Mouse (Mus musculus): ENCODE measurements around the gene Scn2b. TPM values are rescaled to one million over a fixed set of nuclear protein-coding genes. Genes with fewer than 3 reads are reported as not detected.

The Scn2b gene
- polyA plus RNA-seq, 1 experiment from 2014 or later: 0.38 TPM

- 43% methylated on average over 7 of the region's 7 CpGs for WGBS (ENCODE audit: insufficient replicate concordance)
- H3K4me1 ChIP-seq (replicated peaks): peaks cover 14% of the 10 kb centered on the region
- H3K27me3 ChIP-seq: peaks cover 97% of the 10 kb centered on the region
- no peak overlapping the region for H3K4me3 ChIP-seq (replicated peaks)
- H3K36me3 ChIP-seq: no peaks in the 10 kb centered on the region
- no peak overlapping the region for H3K4me2 ChIP-seq
- no peak for DNase-seq
- H3K9ac ChIP-seq: no peak overlapping the region
- no peak for ATAC-seq (ENCODE audit: low read depth)
- no peaks in the 10 kb centered on the region for H3K9me3 ChIP-seq (replicated peaks)
- H3K27ac ChIP-seq: no peak overlapping the region
Measured at GRCm38 (mm10) chr9:45140945-45141344, 23.4 kb downstream of the Scn2b start.

GRCm38 (mm10) chr9:45142686-45143085, 25.1 kb downstream of the Scn2b start:
- Histone ChIP-seq H3K4me1 (replicated peaks) (peaks cover 7% of the 10 kb centered on the region; the same call in 1 of the 2 replicates), H3K36me3 (no peaks in the 10 kb centered on the region), H3K27me3 (peaks cover 96% of the 10 kb centered on the region), H3K4me3 (replicated peaks) (no peak overlapping the region), H3K9ac (no peak overlapping the region), H3K4me2 (no peak overlapping the region), H3K27ac (no peak overlapping the region), H3K9me3 (replicated peaks) (no peaks in the 10 kb centered on the region)
- no peak for ATAC-seq (ENCODE audit: low read depth)
- 46% methylated on average over 3 of the region's 3 CpGs for WGBS (ENCODE audit: insufficient replicate concordance)
- no peak for DNase-seq

- H3K4me1 ChIP-seq (replicated peaks): peaks cover 2% of the 10 kb centered on the region; the same call in 1 of the 2 replicates
- ATAC-seq (ENCODE audit: low read depth): no peak
- H3K4me3 ChIP-seq (replicated peaks): peak overlapping the region; percentile 29; the same call in 1 of the 2 replicates
- DNase-seq: no peak
- H3K4me2 ChIP-seq: peak overlapping the region; percentile 48
- 11% methylated on average over 27 of the region's 27 CpGs for WGBS (ENCODE audit: insufficient replicate concordance)
- peaks cover 85% of the 10 kb centered on the region for H3K27me3 ChIP-seq
- H3K27ac ChIP-seq: no peak overlapping the region
- H3K9ac ChIP-seq: no peak overlapping the region
- no peaks in the 10 kb centered on the region for H3K36me3 ChIP-seq
- H3K9me3 ChIP-seq (replicated peaks): no peaks in the 10 kb centered on the region
Measured at GRCm38 (mm10) chr9:45145533-45146266, 28.1 kb downstream of the Scn2b start.

- ATAC-seq (ENCODE audit: low read depth) (no peak), DNase-seq (no peak)
- H3K9ac ChIP-seq: no peak overlapping the region
- H3K36me3 ChIP-seq: no peaks in the 10 kb centered on the region
- H3K27ac ChIP-seq: no peak overlapping the region
- H3K9me3 ChIP-seq (replicated peaks): no peaks in the 10 kb centered on the region
- peak overlapping the region; percentile 48 for H3K4me2 ChIP-seq
- H3K27me3 ChIP-seq: peaks cover 84% of the 10 kb centered on the region
- peaks cover 2% of the 10 kb centered on the region; the same call in 1 of the 2 replicates for H3K4me1 ChIP-seq (replicated peaks)
- WGBS (ENCODE audit: insufficient replicate concordance): 0% methylated on average over 5 of the region's 5 CpGs
- H3K4me3 ChIP-seq (replicated peaks): peak overlapping the region; percentile 29; the same call in 1 of the 2 replicates
Measured at GRCm38 (mm10) chr9:45146267-45146597, 28.6 kb downstream of the Scn2b start.

- DNase-seq: no peak
- no peak overlapping the region for H3K4me2 ChIP-seq
- 41% methylated on average over 1 of the region's 1 CpGs for WGBS (ENCODE audit: insufficient replicate concordance)
Measured at GRCm38 (mm10) chr9:45150933-45151332, 33.4 kb downstream of the Scn2b start.

GRCm38 (mm10) chr9:45153361-45153760, 35.8 kb downstream of the Scn2b start:
- DNase-seq: no peak

More at GRCm38 (mm10) chr9:45150933-45151332, 33.4 kb downstream of the Scn2b start:
- H3K36me3 ChIP-seq: no peaks in the 10 kb centered on the region
- no peak overlapping the region for H3K9ac ChIP-seq
- H3K4me3 ChIP-seq (replicated peaks): no peak overlapping the region
- no peaks in the 10 kb centered on the region for H3K4me1 ChIP-seq (replicated peaks)
- peaks cover 43% of the 10 kb centered on the region for H3K27me3 ChIP-seq
- no peak for ATAC-seq (ENCODE audit: low read depth)
- no peak overlapping the region for H3K27ac ChIP-seq
- H3K9me3 ChIP-seq (replicated peaks): no peaks in the 10 kb centered on the region

GRCm38 (mm10) chr9:45167903-45168302, 50.3 kb downstream of the Scn2b start:
- no peaks in the 10 kb centered on the region for H3K36me3 ChIP-seq
- 42% methylated on average over 5 of the region's 5 CpGs for WGBS (ENCODE audit: insufficient replicate concordance)
- 0 out of 2 replicates have a peak, but pooled peaks cover 5% of the 10 kb centered on the region for H3K9me3 ChIP-seq (replicated peaks)
- no peaks in the 10 kb centered on the region for H3K27me3 ChIP-seq
- no peak overlapping the region for H3K4me2 ChIP-seq
- no peaks in the 10 kb centered on the region for H3K4me1 ChIP-seq (replicated peaks)
- DNase-seq (no peak), ATAC-seq (ENCODE audit: low read depth) (no peak)
- H3K27ac ChIP-seq: no peak overlapping the region
- H3K4me3 ChIP-seq (replicated peaks): no peak overlapping the region
- no peak overlapping the region for H3K9ac ChIP-seq

More at GRCm38 (mm10) chr9:45153361-45153760, 35.8 kb downstream of the Scn2b start:
- Histone ChIP-seq H3K36me3 (no peaks in the 10 kb centered on the region), H3K27ac (no peak overlapping the region), H3K27me3 (peaks cover 20% of the 10 kb centered on the region), H3K4me1 (replicated peaks) (no peaks in the 10 kb centered on the region), H3K9me3 (replicated peaks) (no peaks in the 10 kb centered on the region), H3K4me2 (no peak overlapping the region), H3K4me3 (replicated peaks) (no peak overlapping the region), H3K9ac (no peak overlapping the region)
- ATAC-seq (ENCODE audit: low read depth): no peak
- 52% methylated on average over 7 of the region's 7 CpGs for whole genome bisulfite sequencing (ENCODE audit: insufficient replicate concordance)

GRCm38 (mm10) chr9:45170150-45170549, 52.6 kb downstream of the Scn2b start:
- H3K4me3 ChIP-seq (replicated peaks): no peak overlapping the region
- DNase-seq (no peak), ATAC-seq (ENCODE audit: low read depth) (no peak)
- H3K4me1 ChIP-seq (replicated peaks): no peaks in the 10 kb centered on the region
- H3K9ac ChIP-seq: no peak overlapping the region
- 70% methylated on average over 5 of the region's 5 CpGs for WGBS (ENCODE audit: insufficient replicate concordance)
- H3K27ac ChIP-seq: no peak overlapping the region
- H3K36me3 ChIP-seq: no peaks in the 10 kb centered on the region
- H3K9me3 ChIP-seq (replicated peaks): 0 out of 2 replicates have a peak, but pooled peaks cover 5% of the 10 kb centered on the region
- H3K4me2 ChIP-seq: no peak overlapping the region
- H3K27me3 ChIP-seq: no peaks in the 10 kb centered on the region

- H3K9ac ChIP-seq: no peak overlapping the region
- H3K4me2 ChIP-seq: no peak overlapping the region
- DNase-seq (no peak), ATAC-seq (ENCODE audit: low read depth) (no peak)
- no peaks in the 10 kb centered on the region for H3K36me3 ChIP-seq
- H3K4me3 ChIP-seq (replicated peaks): no peak overlapping the region
- H3K27ac ChIP-seq: no peak overlapping the region
- no peaks in the 10 kb centered on the region for H3K4me1 ChIP-seq (replicated peaks)
- H3K9me3 ChIP-seq (replicated peaks): 0 out of 2 replicates have a peak, but pooled peaks cover 5% of the 10 kb centered on the region
- WGBS (ENCODE audit: insufficient replicate concordance): 44% methylated on average over 1 of the region's 1 CpGs
- no peaks in the 10 kb centered on the region for H3K27me3 ChIP-seq
Measured at GRCm38 (mm10) chr9:45171073-45171610, 53.6 kb downstream of the Scn2b start.

GRCm38 (mm10) chr9:45173475-45173874, 55.9 kb downstream of the Scn2b start:
- ATAC-seq (ENCODE audit: low read depth) (no peak), DNase-seq (no peak)
- Histone ChIP-seq H3K9ac (no peak overlapping the region), H3K4me2 (no peak overlapping the region), H3K27me3 (no peaks in the 10 kb centered on the region), H3K9me3 (replicated peaks) (0 out of 2 replicates have a peak, but pooled peaks cover 5% of the 10 kb centered on the region), H3K4me3 (replicated peaks) (no peak overlapping the region), H3K27ac (no peak overlapping the region), H3K4me1 (replicated peaks) (no peaks in the 10 kb centered on the region), H3K36me3 (no peaks in the 10 kb centered on the region)
- 56% methylated on average over 3 of the region's 3 CpGs for WGBS (ENCODE audit: insufficient replicate concordance)

GRCm38 (mm10) chr9:45179282-45179681, 61.7 kb downstream of the Scn2b start:
- H3K4me1 ChIP-seq (replicated peaks): peaks cover 5% of the 10 kb centered on the region; the same call in 1 of the 2 replicates

More at GRCm38 (mm10) chr9:45179282-45179681, 61.7 kb downstream of the Scn2b start:
- Histone ChIP-seq H3K36me3 (no peaks in the 10 kb centered on the region), H3K9me3 (replicated peaks) (no peaks in the 10 kb centered on the region), H3K9ac (no peak overlapping the region), H3K27me3 (no peaks in the 10 kb centered on the region), H3K27ac (no peak overlapping the region), H3K4me2 (no peak overlapping the region), H3K4me3 (replicated peaks) (no peak overlapping the region)
- WGBS (ENCODE audit: insufficient replicate concordance): 63% methylated on average over 5 of the region's 5 CpGs
- DNase-seq (no peak), ATAC-seq (ENCODE audit: low read depth) (no peak)

Data from liver, embryonic 13.5 days (tissue).